Mouse (Mus musculus): ENCODE data around the gene Acin1. TPM values are rescaled to one million over a fixed set of nuclear protein-coding genes. Genes with fewer than 3 reads are reported as not detected.

The Acin1 gene
- total RNA-seq, 2 experiments from 2014 or later: 183 to 184 TPM

- intact Hi-C loops (cut with DNase I): no loop called here
- peak; percentile 65 to 75 for DNase-seq (ENCODE audit: low spot score in 2 of 2)
Measured at GRCm38 (mm10) chr14:54592319-54592934, 94.3 kb downstream of the Acin1 start.

Small RNA genes within 50 kb of the gene (microRNA-seq; reads per million reads assigned to microRNA genes)
- gene Mir686 (0 to 0.67 reads per million in 2 experiments), gene Mir6948 (0 to 0.53 reads per million in 2 experiments)

Other genes starting within 250 kb of the Acin1 start
- 10 to 100 TPM; 23.2 to 31.3 TPM for gene Lrp10, start 222.8 kb downstream of the Acin1 start, total RNA-seq (2021)
- 1 to 10 TPM; 7.4 to 9.6 TPM for gene Rem2, start 210.8 kb downstream of the Acin1 start, total RNA-seq (2021)
- gene Prmt5, start 169.4 kb downstream of the Acin1 start, total RNA-seq (2021): 10 to 100 TPM; 69.4 to 72.0 TPM
- gene Haus4, start 132.3 kb downstream of the Acin1 start, total RNA-seq (2021): 1 to 10 TPM; 2.4 to 4.9 TPM
- 1 to 10 TPM; 2.7 to 3.1 TPM for gene Ajuba, start 109.4 kb downstream of the Acin1 start, total RNA-seq (2021)
- gene 4931414P19Rik, start 80.9 kb downstream of the Acin1 start, total RNA-seq (2021): 1 to 10 TPM; 4.4 to 7.4 TPM
- gene Psmb5, start 68.9 kb downstream of the Acin1 start, total RNA-seq (2021): 100 to 1,000 TPM; 185 to 188 TPM
- gene Psmb11, start 65.5 kb downstream of the Acin1 start, total RNA-seq (2021): under 1 TPM in 1 of 2 experiments, not detected in 1; 0.30 TPM
- gene Gm17606, start 46.0 kb downstream of the Acin1 start, total RNA-seq (2021): not detected
- gene Cdh24, start 45.6 kb downstream of the Acin1 start, total RNA-seq (2021): 10 to 100 TPM; 10.5 to 12.2 TPM
- 10 to 100 TPM; 23.4 to 23.8 TPM for gene 1700123O20Rik, start 715 bp downstream of the Acin1 start, total RNA-seq (2021)
- not detected for gene Gm29776, start 11.9 kb upstream of the Acin1 start, total RNA-seq (2021)
- not detected for gene Cebpe, start 25.2 kb upstream of the Acin1 start, total RNA-seq (2021)
- 10 to 100 TPM; 68.7 to 70.6 TPM for gene Slc7a8, start 95.0 kb upstream of the Acin1 start, total RNA-seq (2021)
- not detected for gene Rnf212b, start 127.2 kb upstream of the Acin1 start, total RNA-seq (2021)
- 10 to 100 TPM; 11.5 to 16.7 TPM for gene Homez, start 184.0 kb upstream of the Acin1 start, total RNA-seq (2021)
- 10 to 100 TPM; 18.2 to 19.1 TPM for gene Ppp1r3e, start 190.6 kb upstream of the Acin1 start, total RNA-seq (2021)
- gene Bcl2l2, start 196.4 kb upstream of the Acin1 start, total RNA-seq (2021): 100 to 1,000 TPM; 104 to 105 TPM
- gene Gm20521, start 196.5 kb upstream of the Acin1 start, total RNA-seq (2021): 1 to 10 TPM in 1 of 2 experiments, under 1 TPM in 1; 0.40 to 2.1 TPM
- 100 to 1,000 TPM; 233 to 257 TPM for gene Pabpn1, start 205.6 kb upstream of the Acin1 start, total RNA-seq (2021)
- 100 to 1,000 TPM; 630 to 690 TPM for gene Slc22a17, start 226.2 kb upstream of the Acin1 start, total RNA-seq (2021)
- gene Efs, start 239.2 kb upstream of the Acin1 start, total RNA-seq (2021): 1 to 10 TPM; 5.8 to 8.1 TPM
- not detected for gene Il25, start 245.8 kb upstream of the Acin1 start, total RNA-seq (2021)
- 10 to 100 TPM; 38.2 to 40.8 TPM for gene Cmtm5, start 249.3 kb upstream of the Acin1 start, total RNA-seq (2021)